Mouse (Mus musculus): ENCODE measurements at regions not wholly inside any gene's neighbourhood (a gene's known extent, or its start where the extent isn't known, plus 50 kb on each side); places are given as distances from the start of the nearest gene placed in this dataset.

DNA sequence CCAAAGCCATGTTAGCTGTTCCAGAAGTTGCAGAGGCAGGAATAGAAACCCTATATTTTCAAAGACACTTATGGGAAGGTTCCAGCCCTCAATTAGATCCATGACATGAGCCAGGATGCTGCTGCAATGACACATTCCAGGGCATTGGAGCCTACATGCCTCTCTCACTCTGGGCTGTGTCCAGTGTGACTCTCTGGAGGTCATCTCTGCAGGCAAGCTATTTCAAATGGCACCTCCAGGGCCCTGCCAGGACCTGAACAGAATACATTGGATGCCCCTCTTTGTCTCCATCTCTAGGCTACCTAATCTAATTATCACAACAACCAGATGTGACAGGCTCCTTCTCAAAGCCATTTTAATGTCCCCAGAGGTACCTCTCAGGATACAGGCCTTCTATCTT lies 1478.7 kb upstream of the Gm6569 start:
- no peak for TF ChIP-seq CTCF (IDR thresholded peaks at IDR 0.05; ENCODE audit: low read depth)
- TF ChIP-seq EP300 (IDR thresholded peaks at IDR 0.05; ENCODE audit: low read depth): no peak

DNA sequence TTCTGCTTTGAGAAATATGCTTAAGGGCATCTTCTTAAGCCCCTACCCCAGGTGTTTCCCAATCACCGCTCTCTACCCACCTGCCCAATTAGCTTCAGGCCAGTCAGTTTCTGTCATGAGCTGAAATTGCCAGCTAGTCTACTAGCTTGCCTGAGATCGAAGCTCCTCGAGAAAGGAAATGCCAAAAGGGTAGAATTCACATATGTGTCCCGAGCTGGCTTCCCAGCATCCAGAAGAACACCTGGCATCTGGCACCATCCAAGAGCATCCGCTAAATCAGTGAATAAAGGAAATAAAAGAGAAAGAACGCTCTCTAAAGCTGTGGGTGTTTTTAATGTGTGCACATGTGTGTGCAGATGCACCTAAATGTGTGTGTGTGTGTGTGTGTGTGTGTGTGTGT lies 1474.7 kb upstream of the Gm6569 start:
- no peak for DNase-seq

More for the DNA sequence above, 1478.7 kb upstream of the Gm6569 start:
- ATAC-seq: no peak
- H3K27me3 ChIP-seq (ENCODE audit: insufficient read depth, low read length): no peaks in the 10 kb centered on the region
- no peak for DNase-seq
- H3K9ac ChIP-seq (replicated peaks): no peak overlapping the region
- H3K36me3 ChIP-seq (replicated peaks; ENCODE audit: insufficient read depth, low read length): no peaks in the 10 kb centered on the region
- no peak overlapping the region for H3K4me2 ChIP-seq (ENCODE audit: low read depth, low read length)
- H3K4me3 ChIP-seq (ENCODE audit: low read depth, low read length): no peak overlapping the region
- H3K9me3 ChIP-seq (ENCODE audit: low read length): no peaks in the 10 kb centered on the region
- H3K4me1 ChIP-seq (ENCODE audit: insufficient read depth): no peaks in the 10 kb centered on the region
- no peak overlapping the region for H3K27ac ChIP-seq (ENCODE audit: low read depth)

DNA sequence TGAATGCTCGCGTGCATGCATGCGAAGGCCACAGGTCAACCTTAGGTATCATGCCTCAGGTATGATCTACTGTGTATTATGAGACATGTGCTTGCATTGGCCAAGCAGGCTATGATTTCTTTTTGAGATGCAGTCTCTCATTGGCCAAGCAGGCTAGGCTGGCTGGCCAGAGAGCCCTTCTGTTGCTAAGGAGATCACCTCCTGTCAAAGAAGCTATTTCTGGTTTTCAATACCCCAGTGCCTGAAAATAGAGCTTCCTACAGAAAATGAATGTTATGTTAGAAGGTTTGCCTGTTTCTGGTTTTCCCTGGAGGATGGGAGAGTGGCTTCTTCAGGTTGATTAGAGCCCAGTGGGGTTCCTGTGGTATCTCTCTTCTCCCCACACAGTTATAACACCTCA lies 1474.3 kb upstream of the Gm6569 start:
- Histone ChIP-seq H3K4me2 (ENCODE audit: low read depth, low read length) (no peak overlapping the region), H3K4me1 (ENCODE audit: insufficient read depth) (no peaks in the 10 kb centered on the region), H3K9ac (replicated peaks) (no peak overlapping the region), H3K9me3 (ENCODE audit: low read length) (no peaks in the 10 kb centered on the region), H3K27me3 (ENCODE audit: insufficient read depth, low read length) (no peaks in the 10 kb centered on the region), H3K36me3 (replicated peaks; ENCODE audit: insufficient read depth, low read length) (no peaks in the 10 kb centered on the region), H3K27ac (ENCODE audit: low read depth) (no peak overlapping the region), H3K4me3 (ENCODE audit: low read depth, low read length) (no peak overlapping the region)
- TF ChIP-seq CTCF (IDR thresholded peaks at IDR 0.05; ENCODE audit: low read depth) (no peak), EP300 (IDR thresholded peaks at IDR 0.05; ENCODE audit: low read depth) (no peak)
- DNase-seq: no peak
- ATAC-seq: no peak
- WGBS (ENCODE audit: insufficient replicate concordance): 81% methylated on average over 3 of the region's 3 CpGs

More for the DNA sequence above, 1474.7 kb upstream of the Gm6569 start:
- no peaks in the 10 kb centered on the region for H3K9me3 ChIP-seq (ENCODE audit: low read length)
- no peak overlapping the region for H3K4me3 ChIP-seq (ENCODE audit: low read depth, low read length)
- H3K4me2 ChIP-seq (ENCODE audit: low read depth, low read length): no peak overlapping the region
- WGBS (ENCODE audit: insufficient replicate concordance): 73% methylated on average over 6 of the region's 6 CpGs
- H3K36me3 ChIP-seq (replicated peaks; ENCODE audit: insufficient read depth, low read length): no peaks in the 10 kb centered on the region
- no peak for ATAC-seq
- TF ChIP-seq EP300 (IDR thresholded peaks at IDR 0.05; ENCODE audit: low read depth): no peak
- TF ChIP-seq CTCF (IDR thresholded peaks at IDR 0.05; ENCODE audit: low read depth): no peak
- H3K27ac ChIP-seq (ENCODE audit: low read depth): no peak overlapping the region
- H3K4me1 ChIP-seq (ENCODE audit: insufficient read depth): no peaks in the 10 kb centered on the region
- H3K9ac ChIP-seq (replicated peaks): no peak overlapping the region
- no peaks in the 10 kb centered on the region for H3K27me3 ChIP-seq (ENCODE audit: insufficient read depth, low read length)

DNA sequence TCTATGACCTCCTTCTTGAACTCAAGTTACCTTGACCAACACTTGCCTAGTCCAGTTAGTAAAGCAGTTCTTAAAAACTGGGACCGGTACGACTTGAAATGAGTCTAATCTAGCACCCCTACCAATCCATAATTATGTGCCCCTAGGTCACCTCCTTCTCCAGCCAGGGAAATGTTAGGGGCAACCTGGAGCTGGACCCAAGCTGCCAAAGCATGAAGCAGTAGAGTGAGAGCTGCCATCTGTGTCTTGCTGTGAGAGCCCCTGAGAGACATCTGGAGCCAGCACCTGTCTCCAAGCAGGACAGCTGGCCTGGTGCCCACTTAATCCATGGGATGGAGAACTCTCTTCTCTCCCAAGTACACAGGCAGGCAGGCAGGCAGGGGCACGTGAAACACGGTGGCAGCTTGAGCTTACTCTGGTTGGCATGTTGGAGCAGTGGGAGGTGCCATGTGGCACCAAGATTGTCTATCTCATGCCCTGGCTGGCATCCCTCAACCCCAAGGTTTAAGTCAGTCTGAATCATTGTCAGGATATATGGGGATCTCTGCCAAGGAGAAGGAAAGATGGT lies 1473.8 kb upstream of the Gm6569 start:
- Histone ChIP-seq H3K4me1 (ENCODE audit: insufficient read depth) (no peaks in the 10 kb centered on the region), H3K9ac (replicated peaks) (no peak overlapping the region), H3K27ac (ENCODE audit: low read depth) (no peak overlapping the region), H3K4me3 (ENCODE audit: low read depth, low read length) (no peak overlapping the region), H3K9me3 (ENCODE audit: low read length) (no peaks in the 10 kb centered on the region), H3K36me3 (replicated peaks; ENCODE audit: insufficient read depth, low read length) (no peaks in the 10 kb centered on the region), H3K27me3 (ENCODE audit: insufficient read depth, low read length) (no peaks in the 10 kb centered on the region), H3K4me2 (ENCODE audit: low read depth, low read length) (no peak overlapping the region)
- no peak for ATAC-seq
- TF ChIP-seq CTCF (IDR thresholded peaks at IDR 0.05; ENCODE audit: low read depth) (no peak), EP300 (IDR thresholded peaks at IDR 0.05; ENCODE audit: low read depth) (no peak)
- 77% methylated on average over 4 of the region's 4 CpGs for WGBS (ENCODE audit: insufficient replicate concordance)
- DNase-seq: no peak

DNA sequence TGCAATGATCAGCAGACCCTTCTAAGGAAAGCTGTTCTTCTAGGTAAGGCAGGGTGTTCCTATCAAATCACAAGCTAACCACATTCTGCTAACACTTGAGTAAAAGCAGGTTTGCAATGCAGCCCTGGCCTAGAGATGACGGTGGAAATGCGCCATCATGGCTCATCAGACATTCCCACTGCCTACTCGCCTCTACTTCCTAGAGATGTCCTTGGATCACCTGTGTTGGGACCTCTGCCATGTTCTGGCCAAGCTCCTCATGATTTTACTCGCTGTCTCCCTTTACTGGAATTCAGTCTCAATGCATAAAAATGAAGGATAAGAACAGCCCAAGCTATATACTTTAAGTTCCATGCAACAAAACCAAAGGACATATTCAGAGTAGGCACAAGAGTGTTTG lies 1461.3 kb upstream of the Gm6569 start:
- ATAC-seq (no peak), DNase-seq (no peak)
- no peaks in the 10 kb centered on the region for H3K9me3 ChIP-seq (ENCODE audit: low read length)
- H3K9ac ChIP-seq (replicated peaks): no peak overlapping the region
- no peaks in the 10 kb centered on the region for H3K4me1 ChIP-seq (ENCODE audit: insufficient read depth)
- no peak overlapping the region for H3K4me2 ChIP-seq (ENCODE audit: low read depth, low read length)
- TF ChIP-seq EP300 (IDR thresholded peaks at IDR 0.05; ENCODE audit: low read depth): no peak
- TF ChIP-seq CTCF (IDR thresholded peaks at IDR 0.05; ENCODE audit: low read depth): no peak
- no peak overlapping the region for H3K27ac ChIP-seq (ENCODE audit: low read depth)
- H3K36me3 ChIP-seq (replicated peaks; ENCODE audit: insufficient read depth, low read length): no peaks in the 10 kb centered on the region
- H3K27me3 ChIP-seq (ENCODE audit: insufficient read depth, low read length): no peaks in the 10 kb centered on the region
- WGBS (ENCODE audit: insufficient replicate concordance): 71% methylated on average over 4 of the region's 4 CpGs
- no peak overlapping the region for H3K4me3 ChIP-seq (ENCODE audit: low read depth, low read length)

DNA sequence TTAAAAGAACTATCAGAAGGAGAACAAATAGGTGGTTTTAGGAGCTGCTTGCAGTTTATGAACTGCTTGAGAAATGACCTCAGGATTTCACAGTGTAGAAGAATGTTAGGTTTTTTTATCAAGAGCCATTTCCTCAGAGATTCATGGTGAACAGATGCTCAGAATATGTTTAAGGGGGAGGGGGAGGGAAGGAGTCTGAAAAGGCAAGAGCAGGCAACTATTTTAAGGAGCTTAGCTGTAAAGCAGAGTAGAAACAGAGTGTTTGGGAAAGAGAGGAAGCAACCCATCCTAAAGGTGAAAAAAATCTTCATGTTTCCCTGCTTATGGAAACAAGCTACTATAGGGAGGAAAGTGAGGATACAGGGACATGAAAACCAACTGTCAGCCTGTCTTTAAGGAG lies 1457.2 kb upstream of the Gm6569 start:
- ATAC-seq (no peak), DNase-seq (no peak)
- H3K4me1 ChIP-seq (ENCODE audit: insufficient read depth): no peaks in the 10 kb centered on the region
- no peak overlapping the region for H3K27ac ChIP-seq (ENCODE audit: low read depth)
- no peak overlapping the region for H3K9ac ChIP-seq (replicated peaks)
- H3K27me3 ChIP-seq (ENCODE audit: insufficient read depth, low read length): no peaks in the 10 kb centered on the region
- H3K4me2 ChIP-seq (ENCODE audit: low read depth, low read length): no peak overlapping the region
- H3K9me3 ChIP-seq (ENCODE audit: low read length): no peaks in the 10 kb centered on the region
- TF ChIP-seq EP300 (IDR thresholded peaks at IDR 0.05; ENCODE audit: low read depth) (no peak), CTCF (IDR thresholded peaks at IDR 0.05; ENCODE audit: low read depth) (no peak)
- no peak overlapping the region for H3K4me3 ChIP-seq (ENCODE audit: low read depth, low read length)
- no peaks in the 10 kb centered on the region for H3K36me3 ChIP-seq (replicated peaks; ENCODE audit: insufficient read depth, low read length)

DNA sequence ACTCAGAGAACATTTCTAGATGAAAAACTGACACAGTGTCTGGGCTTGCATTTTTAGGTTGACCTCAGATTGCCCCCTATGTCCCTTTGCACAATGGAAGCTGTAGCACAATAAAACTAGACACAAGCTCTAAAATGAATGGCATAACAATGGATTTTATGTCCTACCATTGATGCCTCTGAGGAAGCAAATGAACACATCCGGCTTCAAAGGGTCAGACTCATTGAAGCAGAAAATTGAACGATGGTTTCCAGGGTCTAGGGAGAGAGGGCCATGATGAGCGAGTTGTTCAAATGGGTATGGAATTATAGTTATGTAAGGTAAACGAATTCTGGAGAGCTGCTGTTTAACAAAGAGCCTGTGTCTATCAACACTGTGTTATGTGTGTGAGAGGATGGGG lies 1455.1 kb upstream of the Gm6569 start:
- Histone ChIP-seq H3K4me3 (ENCODE audit: low read depth, low read length) (no peak overlapping the region), H3K36me3 (replicated peaks; ENCODE audit: insufficient read depth, low read length) (no peaks in the 10 kb centered on the region), H3K9ac (replicated peaks) (no peak overlapping the region), H3K27ac (ENCODE audit: low read depth) (no peak overlapping the region), H3K4me2 (ENCODE audit: low read depth, low read length) (no peak overlapping the region), H3K27me3 (ENCODE audit: insufficient read depth, low read length) (no peaks in the 10 kb centered on the region), H3K9me3 (ENCODE audit: low read length) (no peaks in the 10 kb centered on the region), H3K4me1 (ENCODE audit: insufficient read depth) (no peaks in the 10 kb centered on the region)
- WGBS (ENCODE audit: insufficient replicate concordance): 73% methylated on average over 4 of the region's 4 CpGs
- no peak for ATAC-seq
- no peak for DNase-seq
- TF ChIP-seq CTCF (IDR thresholded peaks at IDR 0.05; ENCODE audit: low read depth): no peak
- no peak for TF ChIP-seq EP300 (IDR thresholded peaks at IDR 0.05; ENCODE audit: low read depth)
